In genomic region chr5:114365043-114365752, GRCm38 (mm10) we compare ENCODE assay signal across 11 mouse cellular contexts. TPM values are rescaled to one million over a fixed set of nuclear protein-coding genes. Genes with fewer than 3 reads are reported as not detected.
DNase-seq lines count a peak whose midpoint lies in the region; ATAC-seq and TF ChIP-seq lines count a peak whose summit lies in the region.
"Had no signal": no experiment of that assay in that cellular context is flagged by ENCODE, and none has a peak within 500 bp of the region (broad histone marks: within the 10 kb centered on the region; RNA-seq: fewer than 3 reads in every experiment).

No protein-coding gene starts in this region.

- H3K27ac ChIP-seq in spleen, adult 2 months (ENCODE audit: insufficient read depth, low read length), result peak overlapping the region; percentile 2; the same call in 1 of the 2 replicates
- peak overlapping the region; percentile 52 for H3K27ac ChIP-seq in testis, adult 2 months (ENCODE audit: control insufficient read depth, insufficient read depth, low read depth, low read length)
- H3K27ac ChIP-seq: forebrain, embryonic 15.5 days; neural tube, embryonic 13.5 days had no signal

- no peaks in the 10 kb centered on the region for H3K4me1 ChIP-seq in spleen, adult 2 months (ENCODE audit: control insufficient read depth, insufficient read depth, insufficient read length)
- peaks cover 28% of the 10 kb centered on the region for H3K4me1 ChIP-seq in lung, adult 2 months (ENCODE audit: control insufficient read depth, insufficient read depth, low read length)
- peaks cover 1% of the 10 kb centered on the region; the same call in 1 of the 2 replicates for H3K4me1 ChIP-seq in testis, adult 2 months (ENCODE audit: control insufficient read depth, insufficient read depth, low read length)
- H3K4me1 ChIP-seq: forebrain, embryonic 15.5 days had no signal

- ATAC-seq in erythroblast, adult 5-6 weeks (replicated peaks; ENCODE audit: low FRiP score, poor library complexity, severe bottlenecking), result peak; percentile 51
- ATAC-seq: forebrain, embryonic 15.5 days had no signal

- no peaks in the 10 kb centered on the region for H3K27me3 ChIP-seq in spleen, adult 2 months (ENCODE audit: control insufficient read depth, insufficient read depth, low read length)
- H3K27me3 ChIP-seq in testis, adult 2 months (ENCODE audit: control insufficient read depth, insufficient read depth, low read length), result no peaks in the 10 kb centered on the region
- H3K27me3 ChIP-seq: forebrain, embryonic 15.5 days; neural tube, embryonic 13.5 days had no signal

- TF ChIP-seq POLR2A in spleen, adult 2 months (IDR thresholded peaks at IDR 0.05; ENCODE audit: low read depth, low read length), result no peak
- no peak for TF ChIP-seq POLR2A in lung, adult 2 months (IDR thresholded peaks at IDR 0.05; ENCODE audit: borderline replicate concordance, extremely low read depth, low read depth, low read length)
- 0 out of 2 replicates have a peak, but pooled peaks have one; percentile 16 for TF ChIP-seq POLR2A in testis, adult 2 months (IDR thresholded peaks at IDR 0.05; ENCODE audit: control insufficient read depth, low read depth, low read length)

- no peak for TF ChIP-seq CTCF in spleen, adult 2 months (IDR thresholded peaks at IDR 0.05; ENCODE audit: extremely low read depth, insufficient read depth, insufficient read length, insufficient replicate concordance)
- TF ChIP-seq CTCF in lung, adult 2 months (IDR thresholded peaks at IDR 0.05; ENCODE audit: insufficient read depth, low read length), result no peak
- TF ChIP-seq CTCF in testis, adult 2 months (IDR thresholded peaks at IDR 0.05; ENCODE audit: control insufficient read depth, insufficient read depth, insufficient replicate concordance, low read depth, low read length), result 0 out of 2 replicates have a peak, but pooled peaks have one; percentile 4

- no peak for DNase-seq in spleen, adult 2 months (ENCODE audit: low read depth in 1 of 2, low spot score in 2 of 2)
- DNase-seq in spleen, postnatal 14 days (ENCODE audit: low spot score in 2 of 2), result no peak
- peak; percentile 83 for DNase-seq in lung, adult 2 months
- no peak for DNase-seq in thymus, postnatal 14 days
- no peak for DNase-seq in right cerebral cortex, postnatal 10 days (ENCODE audit: low spot score in 2 of 2)
- DNase-seq in B cell, adult 2 months, result no peak
- DNase-seq: cerebellum, adult 18-20 months had no signal

- WGBS in spleen, adult 2 months, result 51% methylated on average over 23 of the region's 23 CpGs
- WGBS in lung, adult 2 months, result 39% methylated on average over 23 of the region's 23 CpGs

- H3K36me3 ChIP-seq in spleen, adult 2 months (ENCODE audit: control insufficient read depth, insufficient read depth, low read length), result peaks cover 64% of the 10 kb centered on the region
- no peaks in the 10 kb centered on the region; the same call in none of the 2 replicates for H3K36me3 ChIP-seq in testis, adult 2 months (ENCODE audit: control insufficient read depth, insufficient read depth, low read length)

- no peak overlapping the region for H3K4me3 ChIP-seq in spleen, adult 2 months (ENCODE audit: extremely low read depth, insufficient read depth, insufficient read length)
- no peak overlapping the region for H3K4me3 ChIP-seq in lung, adult 2 months (replicated peaks; ENCODE audit: extremely low read depth, low read depth, low read length)
- H3K4me3 ChIP-seq in testis, adult 2 months (ENCODE audit: control insufficient read depth, low read depth, low read length), result no peak overlapping the region
- H3K4me3 ChIP-seq: forebrain, embryonic 15.5 days; neural tube, embryonic 13.5 days had no signal

RNA-seq across cellular contexts. Expression of gene Kctd10, which starts 15.1 kb away (rescaled TPM):
- polyA plus RNA-seq in spleen, adult 2 months (2012; rRNA removed), result 64.4 and 76.5 TPM in 2 replicates
- 5.2 and 7.3 TPM in 2 replicates for total RNA-seq in erythroblast, adult 5-6 weeks (2015; ENCODE audit: low replicate concordance)
- 10.6 and 15.4 TPM in 2 replicates for total RNA-seq in erythroblast, adult 5-6 weeks (2017; ENCODE audit: low replicate concordance)
- polyA plus RNA-seq in lung, adult 2 months (2012; rRNA removed), result 278 and 318 TPM in 2 replicates
- polyA plus RNA-seq in testis, adult 2 months (2012; rRNA removed), result 48.4 and 54.6 TPM in 2 replicates

RNA-seq across cellular contexts. Expression of gene Ube3b, which starts 15.2 kb away (rescaled TPM):
- 44.4 and 53.1 TPM in 2 replicates for polyA plus RNA-seq in spleen, adult 2 months (2012; rRNA removed)
- total RNA-seq in erythroblast, adult 5-6 weeks (2015; ENCODE audit: low replicate concordance), result 17.3 and 30.9 TPM in 2 replicates
- total RNA-seq in erythroblast, adult 5-6 weeks (2017; ENCODE audit: low replicate concordance), result 17.6 and 25.5 TPM in 2 replicates
- polyA plus RNA-seq in lung, adult 2 months (2012; rRNA removed), result 69.2 and 74.3 TPM in 2 replicates
- 128 and 142 TPM in 2 replicates for polyA plus RNA-seq in testis, adult 2 months (2012; rRNA removed)
